Mouse (Mus musculus) right cerebral cortex, postnatal 36 days (tissue): ENCODE measurements at regions not wholly inside any gene's neighbourhood (a gene's known extent, or its start where the extent isn't known, plus 50 kb on each side); places are given as distances from the start of the nearest gene placed in this dataset.

ENCODE experiments used
- DNase-seq, 2 experiments: peaks; one replicate each; pipeline ENCODE4 v3.0.0; 2022; ENCODE audit warnings: low spot score in 2 of 2, mixed read lengths in 1 of 2

- no peak for DNase-seq
Observed at GRCm38 (mm10) chr17:31776949-31777607, 78.5 kb downstream of the Sik1 start.

GRCm38 (mm10) chr17:31777751-31778150 is 77.9 kb downstream of the Sik1 start:
- no peak for DNase-seq

DNA sequence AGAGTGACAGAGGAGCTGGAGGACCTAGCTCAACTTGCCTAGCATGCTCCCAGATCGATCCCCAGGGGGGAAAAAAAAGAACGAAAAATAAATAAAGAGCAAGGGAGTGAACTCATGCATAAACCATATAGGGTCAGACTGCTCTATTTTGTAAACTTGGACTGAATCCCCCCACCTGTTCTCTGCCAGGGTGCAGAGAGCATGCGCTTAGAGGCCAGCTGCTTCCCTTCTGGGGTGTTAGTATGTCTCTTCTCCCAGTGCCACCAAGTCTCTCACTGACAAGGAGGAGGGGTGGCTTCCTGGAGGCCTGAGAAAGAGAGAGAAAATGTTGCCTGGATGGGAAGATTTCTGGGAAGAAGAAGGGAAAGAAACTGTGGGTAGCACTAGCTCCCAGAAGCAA is 76.1 kb downstream of the Sik1 start:
- DNase-seq: no peak

DNA sequence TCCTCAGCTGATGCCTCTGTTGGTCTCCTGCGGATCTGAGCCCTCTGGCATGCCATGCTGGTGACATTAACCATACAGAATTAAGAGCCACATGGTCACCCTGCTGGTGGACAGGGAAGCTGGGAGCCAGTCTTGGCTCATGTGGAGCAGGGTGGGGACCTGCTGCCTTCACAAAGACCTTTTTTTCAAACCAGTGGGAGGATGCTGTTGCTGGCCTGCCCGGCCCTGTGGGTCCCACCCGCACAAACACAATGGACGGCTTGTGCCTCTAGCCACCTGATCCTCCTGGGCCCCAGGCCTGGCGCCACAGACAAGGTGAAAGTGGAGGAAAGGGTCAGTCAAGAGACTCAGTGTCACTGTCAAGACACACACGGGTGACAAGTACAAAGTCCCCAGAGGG is 73.4 kb downstream of the Sik1 start:
- DNase-seq: no peak

DNA sequence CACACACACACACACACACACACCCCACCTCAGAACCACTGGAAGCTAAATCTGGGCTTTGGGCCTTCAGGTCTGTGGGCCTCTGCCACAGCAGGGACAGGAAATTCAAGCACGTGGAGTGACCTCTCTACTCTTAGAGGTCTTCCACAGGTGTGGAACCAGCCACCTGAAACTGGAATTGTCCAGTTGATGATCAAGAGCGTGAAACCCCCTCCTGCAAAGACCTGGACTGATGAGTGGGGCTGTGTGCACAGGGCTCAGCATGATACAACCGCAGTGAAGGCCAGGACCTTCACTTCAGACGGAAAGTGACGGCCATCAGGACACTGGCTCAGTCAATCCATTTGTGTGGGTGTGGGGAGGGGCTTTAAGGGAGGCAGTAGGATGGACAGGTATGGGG is 72.5 kb downstream of the Sik1 start:
- no peak for DNase-seq

DNA sequence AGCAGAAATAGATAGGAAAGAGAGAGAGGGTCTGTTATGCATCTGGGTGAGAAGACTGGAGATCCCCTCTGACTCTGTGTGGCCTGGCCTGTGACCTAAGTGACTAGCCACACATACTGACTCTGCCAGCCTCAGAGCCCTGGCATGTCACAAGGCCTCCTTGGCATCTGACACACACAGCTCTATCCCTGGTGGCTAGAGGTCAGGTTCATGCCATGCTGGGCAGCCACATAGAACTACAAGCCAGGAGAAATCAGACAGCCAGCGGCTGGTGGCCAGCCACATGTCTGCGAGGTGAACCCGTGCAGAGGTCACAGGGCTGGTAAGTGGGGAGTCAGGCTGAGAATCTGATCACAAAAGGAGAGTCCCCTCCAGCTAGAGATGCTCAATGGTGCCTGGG is 67.3 kb downstream of the Sik1 start:
- no peak for DNase-seq

- no peak for DNase-seq
Observed at GRCm38 (mm10) chr17:31789068-31789583, 66.5 kb downstream of the Sik1 start.

DNA sequence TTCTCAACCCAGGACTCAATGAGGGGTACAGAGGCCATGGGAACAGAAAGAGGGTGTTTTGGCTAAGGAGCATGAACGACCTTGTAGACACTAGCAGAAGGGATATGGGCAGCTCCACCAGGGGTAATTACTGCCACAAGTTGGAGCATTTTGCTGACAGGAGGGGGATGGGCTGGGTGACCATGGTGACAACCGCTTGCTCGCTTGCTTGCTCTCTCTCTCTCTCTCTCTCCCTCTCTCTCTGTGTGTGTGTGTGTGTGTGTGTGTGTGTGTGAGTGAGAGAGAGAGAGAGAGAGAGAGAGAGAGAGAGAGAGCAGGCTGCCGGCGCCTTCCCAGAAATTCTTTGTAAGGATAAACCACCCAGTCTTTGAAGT is 65.7 kb downstream of the Sik1 start:
- no peak for DNase-seq

DNA sequence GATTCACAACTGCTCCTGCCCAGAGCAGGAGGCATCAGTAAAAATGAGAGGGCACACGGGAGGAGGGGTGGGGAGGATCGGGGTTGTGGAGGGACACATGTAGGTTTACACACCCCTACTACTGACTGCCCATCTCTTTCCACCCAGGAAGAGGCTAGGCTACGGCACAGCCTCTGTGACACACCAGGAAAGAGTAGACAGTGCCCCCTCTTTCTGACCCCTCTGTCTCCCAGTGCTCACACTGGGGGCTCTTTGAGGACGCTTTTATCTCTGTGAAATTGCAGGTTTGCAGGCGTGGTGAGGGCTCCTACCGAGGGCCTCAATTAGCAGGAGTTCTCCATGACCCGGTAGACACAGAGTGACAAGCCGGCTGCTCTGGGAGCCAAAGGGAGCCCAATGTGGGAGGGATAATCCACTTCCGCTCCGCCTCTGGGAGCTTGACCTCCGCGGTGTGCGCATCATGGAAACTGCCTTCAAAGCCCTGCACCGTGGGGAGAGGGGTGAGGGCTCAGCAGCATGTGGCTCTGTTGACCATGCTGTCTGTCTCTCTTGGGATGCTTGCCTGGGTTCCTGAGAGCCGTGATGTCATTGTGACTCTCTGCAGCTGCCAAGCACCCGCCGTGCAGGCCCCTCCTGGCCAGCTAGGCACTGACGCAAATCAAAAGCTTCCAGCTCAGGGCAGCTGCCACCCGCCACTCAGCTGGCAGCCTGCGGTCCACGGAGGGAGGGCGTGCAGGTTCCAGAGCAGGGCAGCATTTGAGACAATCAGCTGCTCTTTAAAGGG is 65.1 kb downstream of the Sik1 start:
- DNase-seq: peak in 1 of 2 experiments; percentile 35

DNA sequence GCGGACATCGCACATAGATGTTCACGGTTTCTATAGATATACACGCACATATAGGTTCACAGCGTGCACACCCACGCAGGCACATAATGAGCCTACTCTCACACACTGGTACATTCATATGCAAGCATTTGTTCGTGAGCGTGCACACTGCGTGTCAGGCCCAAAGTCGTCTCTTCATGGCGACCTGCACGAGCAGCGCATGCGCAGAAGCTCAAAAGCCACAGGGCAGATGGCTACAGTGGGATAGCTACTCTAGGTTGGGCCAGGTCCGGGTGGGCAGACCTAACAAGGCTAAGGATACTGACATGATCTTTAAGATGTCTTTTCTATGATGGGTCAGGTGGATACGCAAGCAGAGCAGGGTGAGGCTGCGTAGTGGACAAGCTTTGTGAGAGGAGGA is 63.9 kb downstream of the Sik1 start:
- no peak for DNase-seq

GRCm38 (mm10) chr17:31793040-31793439 is 62.6 kb downstream of the Sik1 start:
- no peak for DNase-seq

DNA sequence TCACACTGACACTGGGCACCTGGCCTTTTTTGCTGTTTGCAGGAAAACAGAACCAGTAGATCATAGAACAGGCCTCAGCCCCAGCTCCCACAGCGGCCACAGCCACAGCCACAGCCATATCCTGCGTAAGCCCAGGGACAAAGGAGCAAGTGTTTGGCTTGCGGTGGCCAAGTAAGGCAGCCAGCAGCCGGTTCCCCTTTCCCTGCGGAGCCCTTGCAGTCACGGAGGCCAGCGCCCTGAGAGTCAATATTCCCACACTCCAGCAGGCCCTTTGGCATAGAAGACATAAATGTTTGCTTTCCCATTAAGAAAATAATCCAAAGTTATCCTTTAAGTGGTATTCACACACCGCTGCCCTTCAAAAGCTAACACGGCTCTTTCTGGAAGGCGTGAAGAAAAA is 62.1 kb downstream of the Sik1 start:
- DNase-seq: no peak

- no peak for DNase-seq
Observed at GRCm38 (mm10) chr17:31793964-31794363, 61.6 kb downstream of the Sik1 start.
